Comparison of ENCODE assay signal across 8 mouse cellular contexts in genomic region chr14:76791811-76792571, GRCm38 (mm10).
DNase-seq lines count a peak whose midpoint lies in the region; ATAC-seq and TF ChIP-seq lines count a peak whose summit lies in the region.
"Had no signal": no experiment of that assay in that cellular context is flagged by ENCODE, and none has a peak within 500 bp of the region (broad histone marks: within the 10 kb centered on the region; RNA-seq: fewer than 3 reads in every experiment).

No protein-coding gene starts in this region.

- no peaks in the 10 kb centered on the region for H3K9me3 ChIP-seq in ES-E14 (ENCODE audit: control insufficient read depth, insufficient read depth, low read depth, low read length)
- H3K9me3 ChIP-seq in forebrain, embryonic 13.5 days (replicated peaks): no peaks in the 10 kb centered on the region

- in situ Hi-C loops in ES-E14 (cut with MboI; ENCODE audit: low sequenced_read_pairs in 2 of 2, unreplicated experiment in 2 of 2): no loop called here

- H3K4me1 ChIP-seq in ES-E14 (ENCODE audit: control insufficient read depth in 2 of 2, insufficient read depth in 2 of 2, low read length in 2 of 2, poor library complexity in 1 of 2): peaks cover 0 to 7% of the 10 kb centered on the region in 2 experiments; a peak in 1 of 4 replicates
- peaks cover 24% of the 10 kb centered on the region for H3K4me1 ChIP-seq in forebrain, embryonic 13.5 days

- H3K4me2 ChIP-seq in forebrain, embryonic 13.5 days: no peak overlapping the region

- H3K36me3 ChIP-seq in ES-E14 (ENCODE audit: control insufficient read depth, insufficient read depth, low read length, poor library complexity, severe bottlenecking): no peaks in the 10 kb centered on the region
- H3K36me3 ChIP-seq in forebrain, embryonic 13.5 days (ENCODE audit: poor library complexity, severe bottlenecking): no peaks in the 10 kb centered on the region

- H3K4me3 ChIP-seq in ES-E14 (ENCODE audit: insufficient read depth in 1 of 2, low read depth in 1 of 2, low read length in 2 of 2, poor library complexity in 1 of 2, severe bottlenecking in 1 of 2): no peak overlapping the region
- H3K4me3 ChIP-seq in forebrain, embryonic 13.5 days: no peak overlapping the region

- peak; percentile 36 for DNase-seq in ES-E14 (ENCODE audit: low read depth, low spot score)
- peak; percentile 47 for DNase-seq in ZHBTc4 (ENCODE audit: low read depth, low spot score)
- peak; percentile 51 for DNase-seq in left cerebral cortex, adult 11 months (ENCODE audit: low spot score)
- peak; percentile 86 for DNase-seq in retina, embryonic 14.5 days (ENCODE audit: low spot score)
- DNase-seq in urinary bladder, postnatal 36 days (ENCODE audit: low spot score in 2 of 2): no peak
- DNase-seq in spleen, postnatal 4 days (ENCODE audit: low spot score in 2 of 2): no peak

- H3K9ac ChIP-seq in ES-E14 (ENCODE audit: insufficient read depth, low read depth, low read length, poor library complexity, severe bottlenecking): no peak overlapping the region
- no peak overlapping the region for H3K9ac ChIP-seq in forebrain, embryonic 13.5 days
- H3K9ac ChIP-seq: liver, embryonic 14.5 days had no signal

- H3K27ac ChIP-seq in ES-E14 (ENCODE audit: insufficient read depth, low read depth, low read length, poor library complexity, severe bottlenecking): no peak overlapping the region
- peak overlapping the region; percentile 76 for H3K27ac ChIP-seq in forebrain, embryonic 13.5 days
- H3K27ac ChIP-seq: liver, embryonic 14.5 days had no signal

- ATAC-seq in forebrain, embryonic 13.5 days: peak; percentile 87

- no peaks in the 10 kb centered on the region for H3K27me3 ChIP-seq in forebrain, embryonic 13.5 days

- 4% methylated on average over 6 of the region's 6 CpGs for WGBS in forebrain, embryonic 13.5 days

TF ChIP-seq in ES-E14, 5 proteins besides CTCF, POLR2A, EP300 and RAD21:
- no peak for TF ChIP-seq CHD2 (IDR thresholded peaks at IDR 0.05; ENCODE audit: low read depth, low read length)
- TF ChIP-seq ZC3H11A (IDR thresholded peaks at IDR 0.05; ENCODE audit: borderline replicate concordance, low read depth, low read length): no peak
- no peak for TF ChIP-seq ZNF384 (IDR thresholded peaks at IDR 0.05; ENCODE audit: low read depth, low read length)
- TF ChIP-seq MAFK (IDR thresholded peaks at IDR 0.05; ENCODE audit: insufficient read depth, low read depth, low read length): no peak
- TF ChIP-seq HCFC1 (IDR thresholded peaks at IDR 0.05; ENCODE audit: borderline replicate concordance, insufficient read depth, low read length): no peak

Comparison
In these comparisons a context has a peak if more than half of its experiments do, and no peak if none do; other contexts are left out.
1. DNase-seq: peak in ES-E14 (single experiment), ZHBTc4 (single experiment), left cerebral cortex, adult 11 months (single experiment) and retina, embryonic 14.5 days (single experiment); none in urinary bladder, postnatal 36 days (0 of 2) and spleen, postnatal 4 days (0 of 2).